Mouse (Mus musculus) forebrain, embryonic 16.5 days (tissue): ENCODE data around the gene Lrrc7. TPM values are rescaled to one million over a fixed set of nuclear protein-coding genes. Genes with fewer than 3 reads are reported as not detected.
A peak's percentile ranks its signal among the peaks of the same experiment; 100 is the strongest.

Source experiments
- ATAC-seq: fragments of 200-750 bp; cut with Nextera tagmentation; 2 replicates; pipeline ENCODE4 v1.8.0; 2017; ENCODE audit warnings: mild to moderate bottlenecking, moderate library complexity
- H3K27ac ChIP-seq: fragments of 300-500 bp; sonication (generic); 2 replicates; pipeline ENCODE4 v1.5.1; 2014; ENCODE audit warnings: low read length, control low read depth
- H3K27me3 ChIP-seq: fragments of 300-500 bp; sonication (generic); replicated peaks from 2 replicates; pipeline ENCODE4 v1.6.1; 2014; ENCODE audit warnings: low read length; ENCODE audit not compliant: control insufficient read depth, insufficient read depth
- H3K36me3 ChIP-seq: fragments of 300-500 bp; sonication (generic); 2 replicates; pipeline ENCODE4 v1.6.1; 2014; ENCODE audit not compliant: control insufficient read depth, insufficient read depth
- H3K4me1 ChIP-seq: fragments of 300-500 bp; sonication (generic); replicated peaks from 2 replicates; pipeline ENCODE4 v1.6.1; 2014; ENCODE audit warnings: low read length; ENCODE audit not compliant: control insufficient read depth, insufficient read depth
- H3K4me2 ChIP-seq: fragments of 300-500 bp; sonication (generic); 2 replicates; pipeline ENCODE4 v1.6.1; 2014; ENCODE audit warnings: mild to moderate bottlenecking, low read length, control low read depth
- H3K4me3 ChIP-seq: fragments of 300-500 bp; sonication (generic); replicated peaks from 2 replicates; pipeline ENCODE4 v1.5.1; 2014; ENCODE audit warnings: mild to moderate bottlenecking, low read length, control low read depth
- H3K9ac ChIP-seq: fragments of 300-500 bp; sonication (generic); replicated peaks from 2 replicates; pipeline ENCODE4 v1.6.1; 2014; ENCODE audit warnings: low read depth, low read length, control low read depth
- H3K9me3 ChIP-seq: fragments of 300-500 bp; sonication (generic); 2 replicates; pipeline ENCODE4 v1.6.1; 2016; ENCODE audit warnings: low read length; ENCODE audit not compliant: control insufficient read depth
- WGBS: fragments of 180-500 bp; shearing (Covaris S2); extraction: QIAGEN DNeasy Blood & Tissue Kit; methylation state at CpG from one replicate; pipeline ENCODE4 v1.1.7; 2014; 5-methylcytosine and 5-hydroxymethylcytosine counted together
- polyA plus RNA-seq: library from polyadenylated mRNA; unstranded; fragments of >200 nt; fragmentation: Nextera tagmentation; extraction: Ambion mirVana; gene quantifications from 2 replicates; pipeline ENCODE4 v1.2.1, GENCODE M21; 2015

Lrrc7 gene
- polyA plus RNA-seq, 1 experiment from 2014 or later: 19.3 TPM

DNA sequence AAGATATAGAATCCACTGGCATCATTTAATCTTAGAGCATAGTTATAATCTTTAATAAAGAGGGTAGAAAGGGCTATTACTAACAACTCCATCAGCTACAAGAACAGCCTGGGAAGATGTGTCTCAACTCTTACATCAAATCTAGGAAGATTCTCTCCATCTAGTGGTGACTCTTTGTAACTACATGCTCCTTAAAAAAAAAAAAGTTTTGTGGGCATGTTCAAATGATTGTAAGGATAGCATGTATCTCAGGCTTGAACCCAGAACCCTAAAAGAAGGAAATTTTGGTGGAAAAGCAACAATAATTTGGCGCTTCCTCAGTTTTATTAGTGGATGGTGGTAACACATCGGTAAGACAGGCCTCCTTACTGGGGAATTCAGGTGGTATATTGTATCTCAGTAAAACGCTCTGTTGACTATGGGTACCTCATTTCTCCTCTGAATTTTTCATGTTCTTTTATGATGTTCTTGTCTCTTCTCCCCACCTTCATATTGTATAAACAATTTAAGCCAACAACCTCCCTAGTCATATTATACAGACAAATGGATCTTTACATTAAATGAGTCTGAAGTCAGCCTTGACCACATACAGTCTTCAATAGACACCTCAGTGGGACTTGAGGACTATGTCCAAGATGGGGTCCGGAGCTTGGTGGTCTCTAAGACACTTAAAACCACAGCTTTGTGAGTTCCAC lies 485.2 kb downstream of the Lrrc7 start:
- no peak overlapping the region for H3K4me3 ChIP-seq
- H3K27me3 ChIP-seq: no peaks in the 10 kb centered on the region
- WGBS: 49% methylated on average over 4 of the region's 4 CpGs
- H3K4me2 ChIP-seq: no peak overlapping the region
- no peaks in the 10 kb centered on the region for H3K9me3 ChIP-seq
- H3K36me3 ChIP-seq: no peaks in the 10 kb centered on the region
- no peak overlapping the region for H3K9ac ChIP-seq
- H3K27ac ChIP-seq: no peak overlapping the region
- no peak; the same call in 1 of the 2 replicates for ATAC-seq
- H3K4me1 ChIP-seq: no peaks in the 10 kb centered on the region

DNA sequence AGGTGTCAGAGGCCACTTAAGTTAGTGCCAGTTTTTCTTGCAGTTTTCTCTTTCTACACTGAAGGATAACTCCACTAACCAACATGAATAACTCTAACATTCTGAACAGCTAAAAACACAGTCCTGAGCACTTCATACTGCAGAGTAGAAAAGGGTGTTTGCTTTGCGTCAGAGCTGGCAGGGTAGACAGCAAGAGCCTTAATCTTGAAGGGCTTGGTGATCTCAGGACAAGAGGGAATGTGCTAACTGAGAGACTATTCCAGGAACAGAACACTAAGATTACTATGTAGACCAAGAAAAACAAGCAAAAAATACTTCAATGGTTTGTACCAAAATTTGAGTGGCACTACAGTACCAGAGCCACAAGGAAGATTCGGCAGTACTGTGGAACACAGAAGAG lies 487.0 kb downstream of the Lrrc7 start:
- no peak for ATAC-seq
- Histone ChIP-seq H3K36me3 (no peaks in the 10 kb centered on the region; the same call in 1 of the 2 replicates), H3K27me3 (no peaks in the 10 kb centered on the region), H3K4me1 (0 out of 2 replicates have a peak, but pooled peaks cover 3% of the 10 kb centered on the region), H3K9ac (no peak overlapping the region), H3K9me3 (no peaks in the 10 kb centered on the region), H3K4me3 (no peak overlapping the region), H3K4me2 (no peak overlapping the region), H3K27ac (no peak overlapping the region)
- 86% methylated on average over 2 of the region's 2 CpGs for WGBS

DNA sequence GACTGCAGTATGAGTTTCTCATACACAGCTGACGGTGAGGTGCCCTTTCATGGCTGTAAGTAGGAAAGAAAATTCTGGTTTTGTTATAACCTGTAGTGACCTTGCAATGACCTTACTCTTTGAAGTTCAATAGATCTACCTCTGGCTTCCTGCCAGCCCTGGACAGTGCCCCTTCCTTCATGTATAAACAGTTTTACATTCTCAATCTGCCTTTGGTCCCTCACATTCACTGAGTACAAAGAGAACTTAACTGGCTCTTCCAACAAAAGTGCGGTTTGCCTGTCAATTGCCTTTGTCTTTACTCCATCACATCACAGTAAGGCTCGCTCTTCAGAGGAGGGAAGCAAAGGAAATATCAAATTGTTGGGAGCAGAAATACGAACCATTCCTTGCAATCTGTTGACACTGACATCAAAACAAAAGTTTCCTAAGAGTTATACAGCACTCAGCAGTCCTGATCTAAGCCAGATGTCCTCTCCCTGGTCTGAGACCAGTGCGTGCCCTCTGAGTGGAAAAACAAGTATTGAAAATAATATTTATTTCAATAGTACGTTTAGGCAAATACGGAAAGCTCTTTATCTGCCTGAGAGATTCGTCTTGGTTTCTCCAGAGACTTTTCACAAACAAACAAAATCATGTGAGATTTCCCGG lies 493.3 kb downstream of the Lrrc7 start:
- WGBS: 70% methylated on average over 9 of the region's 9 CpGs
- no peak for ATAC-seq
- no peak overlapping the region for H3K9ac ChIP-seq
- no peaks in the 10 kb centered on the region for H3K9me3 ChIP-seq
- peaks cover 10% of the 10 kb centered on the region; the same call in 1 of the 2 replicates for H3K36me3 ChIP-seq
- H3K4me3 ChIP-seq: no peak overlapping the region
- 0 out of 2 replicates have a peak, but pooled peaks cover 3% of the 10 kb centered on the region for H3K4me1 ChIP-seq
- no peak overlapping the region for H3K27ac ChIP-seq
- H3K27me3 ChIP-seq: no peaks in the 10 kb centered on the region
- no peak overlapping the region for H3K4me2 ChIP-seq

DNA sequence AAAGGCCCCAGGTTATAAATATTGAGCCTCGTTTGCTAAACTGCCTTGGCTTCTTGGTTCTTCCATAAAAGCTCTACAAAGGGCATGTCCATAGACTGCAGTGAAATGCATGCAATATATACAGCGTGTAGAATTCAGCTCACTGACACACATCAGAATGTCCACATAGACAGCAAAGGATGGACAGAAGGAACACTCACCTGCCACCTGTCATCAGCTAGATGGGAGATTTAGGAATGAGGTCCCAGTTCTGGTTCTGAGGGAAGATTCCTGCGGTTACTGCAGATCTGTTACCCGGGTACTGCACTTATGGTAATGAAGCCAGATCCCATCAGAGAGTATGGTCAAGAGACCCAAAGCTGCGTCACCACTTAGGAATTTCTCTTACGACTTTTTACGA lies 494.1 kb downstream of the Lrrc7 start:
- 0 out of 2 replicates have a peak, but pooled peaks cover 3% of the 10 kb centered on the region for H3K4me1 ChIP-seq
- no peak overlapping the region for H3K27ac ChIP-seq
- 90% methylated on average over 7 of the region's 7 CpGs for WGBS
- no peaks in the 10 kb centered on the region for H3K27me3 ChIP-seq
- no peaks in the 10 kb centered on the region for H3K9me3 ChIP-seq
- no peak for ATAC-seq
- no peak overlapping the region for H3K9ac ChIP-seq
- peaks cover 10% of the 10 kb centered on the region; the same call in 1 of the 2 replicates for H3K36me3 ChIP-seq
- H3K4me3 ChIP-seq: no peak overlapping the region
- no peak overlapping the region for H3K4me2 ChIP-seq

DNA sequence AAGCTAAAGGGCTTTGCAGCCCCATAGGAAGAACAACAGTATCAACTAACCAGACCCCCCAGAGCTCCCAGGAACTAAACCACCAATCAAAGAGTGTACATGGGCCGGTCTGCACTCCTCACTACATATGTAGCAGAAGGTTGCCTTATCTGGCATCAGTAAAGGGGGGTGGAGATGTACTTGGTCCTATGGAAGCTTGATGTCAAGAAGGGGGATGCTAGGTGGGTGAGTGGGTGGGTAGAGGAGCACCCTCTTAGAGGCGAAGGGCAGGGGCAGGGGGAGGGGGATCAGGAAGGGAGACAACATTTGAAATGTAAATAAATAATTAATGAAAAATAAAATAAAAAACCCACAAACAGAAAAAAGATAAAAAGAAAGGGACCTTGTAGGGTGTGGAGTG lies 496.8 kb downstream of the Lrrc7 start:
- Histone ChIP-seq H3K27ac (no peak overlapping the region), H3K36me3 (peaks cover 10% of the 10 kb centered on the region; the same call in 1 of the 2 replicates), H3K4me1 (no peaks in the 10 kb centered on the region), H3K4me3 (no peak overlapping the region), H3K4me2 (no peak overlapping the region), H3K9me3 (no peaks in the 10 kb centered on the region), H3K27me3 (no peaks in the 10 kb centered on the region), H3K9ac (no peak overlapping the region)
- ATAC-seq: peak; percentile 27; the same call in 1 of the 2 replicates
- WGBS: 96% methylated on average over 2 of the region's 2 CpGs

DNA sequence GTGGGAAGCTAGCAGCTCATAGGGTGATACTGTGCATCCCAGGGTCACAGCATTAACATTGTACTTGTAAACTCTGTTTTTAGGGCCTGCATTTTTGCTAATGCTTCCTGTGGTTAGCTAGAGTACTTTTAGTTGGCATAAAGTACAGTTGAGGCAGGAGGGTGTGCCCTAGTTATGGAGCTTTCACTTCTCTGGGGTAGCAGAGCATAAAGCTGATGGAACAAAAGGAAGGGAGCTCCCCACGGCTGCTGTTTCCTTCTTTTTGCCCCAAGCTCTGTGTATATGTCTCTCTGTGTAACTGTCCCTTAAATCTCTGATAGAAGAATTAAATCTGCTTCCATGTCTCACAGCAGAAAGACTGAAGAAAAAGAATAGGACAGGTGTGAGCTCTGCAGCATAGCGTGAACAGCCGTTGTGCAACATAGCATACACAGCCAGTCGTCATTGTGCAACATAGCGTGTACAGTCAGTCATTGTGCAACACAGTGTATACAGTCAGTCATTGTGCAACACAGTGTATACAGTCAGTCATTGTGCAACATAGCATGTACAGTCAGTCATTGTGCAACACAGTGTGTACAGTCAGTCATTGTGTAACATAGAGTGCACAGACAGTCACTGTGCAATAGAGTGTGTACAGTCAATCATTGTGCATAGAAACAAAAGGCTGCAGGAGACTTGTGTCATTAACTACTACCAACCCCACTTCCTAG lies 500.1 kb downstream of the Lrrc7 start:
- WGBS: 87% methylated on average over 5 of the region's 5 CpGs
- H3K9me3 ChIP-seq: no peaks in the 10 kb centered on the region
- no peak overlapping the region for H3K4me2 ChIP-seq

DNA sequence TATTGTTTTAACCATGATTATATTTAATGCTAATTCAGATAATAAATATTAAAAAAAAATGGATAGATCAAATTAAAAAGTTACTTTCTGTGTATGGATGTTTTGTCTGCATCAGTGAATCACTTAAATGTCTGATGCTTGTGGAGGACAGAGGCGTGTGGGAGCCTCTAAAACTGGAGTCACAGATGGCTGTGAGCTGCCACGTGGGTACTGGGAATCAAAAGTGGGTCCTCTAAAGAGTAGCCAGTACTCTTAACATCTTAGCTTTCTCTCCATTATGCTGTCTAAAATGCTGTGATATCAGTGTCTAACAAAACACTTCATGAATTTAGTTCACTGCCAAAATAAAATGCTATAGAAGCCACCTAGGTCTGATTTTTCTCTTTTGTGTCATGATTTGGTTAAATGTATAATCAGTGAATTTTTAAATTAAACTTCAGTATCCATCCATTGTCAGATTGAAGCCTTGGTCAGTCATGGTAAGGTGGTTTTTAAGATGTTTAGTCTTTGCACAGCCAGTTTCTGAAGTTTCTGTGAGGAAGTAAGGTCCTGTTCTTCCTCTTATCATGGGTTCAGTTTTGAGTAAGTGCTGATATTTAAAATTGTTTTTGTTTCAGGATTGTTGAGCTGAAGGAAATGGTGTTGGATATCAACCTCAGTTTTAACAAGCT lies 501.3 kb downstream of the Lrrc7 start:
- Histone ChIP-seq H3K4me1 (no peaks in the 10 kb centered on the region), H3K4me3 (no peak overlapping the region), H3K36me3 (peaks cover 14% of the 10 kb centered on the region; the same call in 1 of the 2 replicates), H3K27ac (no peak overlapping the region), H3K9me3 (no peaks in the 10 kb centered on the region), H3K4me2 (no peak overlapping the region), H3K9ac (no peak overlapping the region), H3K27me3 (no peaks in the 10 kb centered on the region)
- no peak for ATAC-seq
- 92% methylated on average over 2 of the region's 2 CpGs for WGBS

More for the DNA sequence above, 500.1 kb downstream of the Lrrc7 start:
- Histone ChIP-seq H3K36me3 (peaks cover 17% of the 10 kb centered on the region; the same call in 1 of the 2 replicates), H3K4me1 (no peaks in the 10 kb centered on the region), H3K27ac (no peak overlapping the region), H3K4me3 (no peak overlapping the region), H3K27me3 (no peaks in the 10 kb centered on the region), H3K9ac (no peak overlapping the region)
- ATAC-seq: 0 out of 2 replicates have a peak, but pooled peaks have one; percentile 16

DNA sequence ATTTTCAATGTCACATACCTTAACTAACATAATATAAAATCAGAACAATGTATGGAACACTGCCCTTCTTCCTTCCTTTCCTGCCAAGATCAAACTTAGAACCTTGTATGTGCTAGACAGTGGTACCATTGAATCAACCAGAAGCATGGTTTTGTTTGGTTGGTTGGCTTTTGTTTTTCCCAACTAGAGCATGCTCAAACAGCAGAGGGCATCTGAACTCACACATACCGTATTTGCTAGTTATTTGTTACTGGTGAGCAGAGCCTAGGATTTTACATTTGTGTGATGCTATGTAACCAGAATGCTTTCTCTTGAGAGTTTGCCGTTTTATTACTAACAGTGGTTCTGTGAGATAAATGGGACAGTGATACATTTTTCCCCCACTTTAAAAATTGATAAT lies 512.5 kb downstream of the Lrrc7 start:
- ATAC-seq: no peak
- Histone ChIP-seq H3K9ac (no peak overlapping the region), H3K9me3 (no peaks in the 10 kb centered on the region), H3K4me3 (no peak overlapping the region), H3K36me3 (peaks cover 4% of the 10 kb centered on the region; the same call in 1 of the 2 replicates), H3K27ac (no peak overlapping the region), H3K4me2 (no peak overlapping the region), H3K4me1 (no peaks in the 10 kb centered on the region), H3K27me3 (no peaks in the 10 kb centered on the region)
- WGBS: 73% methylated on average over 2 of the region's 2 CpGs

DNA sequence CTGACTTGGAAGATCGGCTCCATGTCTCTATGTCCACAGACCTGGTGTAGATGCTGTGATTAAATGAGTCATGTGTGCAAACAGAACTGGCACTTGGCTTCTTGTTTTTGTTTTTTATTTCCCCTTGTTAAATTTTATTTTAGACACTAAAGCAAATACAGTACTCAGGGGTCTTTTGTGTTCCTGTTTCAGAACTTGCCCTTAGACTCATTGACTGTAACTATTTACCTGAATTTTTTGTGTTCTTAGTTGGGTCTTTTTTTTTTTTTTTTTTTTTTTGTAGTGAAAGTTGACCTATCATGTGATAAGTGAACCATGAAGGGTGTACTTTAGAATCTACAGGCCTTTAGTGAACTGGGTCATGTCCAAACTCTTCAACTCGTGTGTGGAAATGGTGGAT lies 521.3 kb downstream of the Lrrc7 start:
- H3K4me2 ChIP-seq: no peak overlapping the region
- H3K4me1 ChIP-seq: peaks cover 7% of the 10 kb centered on the region
- no peak overlapping the region for H3K9ac ChIP-seq
- no peak for ATAC-seq
- no peak overlapping the region for H3K27ac ChIP-seq
- H3K27me3 ChIP-seq: no peaks in the 10 kb centered on the region
- no peak overlapping the region for H3K4me3 ChIP-seq
- H3K36me3 ChIP-seq: no peaks in the 10 kb centered on the region
- 85% methylated on average over 2 of the region's 2 CpGs for whole genome bisulfite sequencing
- no peaks in the 10 kb centered on the region for H3K9me3 ChIP-seq
